Mouse (Mus musculus): ENCODE measurements at regions not wholly inside any gene's neighbourhood (a gene's known extent, or its start where the extent isn't known, plus 50 kb on each side); places are given as distances from the start of the nearest gene placed in this dataset.
A peak's percentile ranks its signal among the peaks of the same experiment; 100 is the strongest.

- DNase-seq (ENCODE audit: inconsistent ontology term) = no peak
These were observed 262.8 kb downstream of the Bcl11a start for GRCm38 (mm10) chr11:24340677-24341076.

GRCm38 (mm10) chr11:24341650-24342049 is 263.8 kb downstream of the Bcl11a start:
- DNase-seq (ENCODE audit: inconsistent ontology term) = no peak

GRCm38 (mm10) chr11:24342176-24342575 is 264.3 kb downstream of the Bcl11a start:
- DNase-seq (ENCODE audit: inconsistent ontology term) = no peak

GRCm38 (mm10) chr11:24342732-24343131 is 264.9 kb downstream of the Bcl11a start:
- no peak for DNase-seq (ENCODE audit: inconsistent ontology term)

- DNase-seq (ENCODE audit: inconsistent ontology term) = no peak
These were observed 269.4 kb downstream of the Bcl11a start for GRCm38 (mm10) chr11:24347225-24347624.

- DNase-seq (ENCODE audit: inconsistent ontology term) = no peak
These were observed 270.9 kb downstream of the Bcl11a start for GRCm38 (mm10) chr11:24348741-24349140.

- no peak for DNase-seq (ENCODE audit: inconsistent ontology term)
These were observed 272.2 kb downstream of the Bcl11a start for GRCm38 (mm10) chr11:24349967-24350643.

GRCm38 (mm10) chr11:24350839-24351238 is 273.0 kb downstream of the Bcl11a start:
- DNase-seq (ENCODE audit: inconsistent ontology term) = no peak

GRCm38 (mm10) chr11:24352071-24352470 is 274.2 kb downstream of the Bcl11a start:
- no peak for DNase-seq (ENCODE audit: inconsistent ontology term)

GRCm38 (mm10) chr11:24353056-24353455 is 275.2 kb downstream of the Bcl11a start:
- DNase-seq (ENCODE audit: inconsistent ontology term) = no peak

GRCm38 (mm10) chr11:24357388-24357787 is 279.5 kb downstream of the Bcl11a start:
- DNase-seq (ENCODE audit: inconsistent ontology term) = no peak

GRCm38 (mm10) chr11:24359086-24359485 is 281.2 kb downstream of the Bcl11a start:
- DNase-seq (ENCODE audit: inconsistent ontology term) = no peak

GRCm38 (mm10) chr11:24361998-24362687 is 284.3 kb downstream of the Bcl11a start:
- DNase-seq (ENCODE audit: inconsistent ontology term) = no peak

GRCm38 (mm10) chr11:24362688-24363035 is 284.8 kb downstream of the Bcl11a start:
- no peak for DNase-seq (ENCODE audit: inconsistent ontology term)

- peak; percentile 50 for DNase-seq (ENCODE audit: inconsistent ontology term)
These were observed 285.8 kb downstream of the Bcl11a start for GRCm38 (mm10) chr11:24363418-24364364.

- DNase-seq (ENCODE audit: inconsistent ontology term) = peak; percentile 86
These were observed 292.5 kb downstream of the Bcl11a start for GRCm38 (mm10) chr11:24370198-24370860.

- DNase-seq (ENCODE audit: inconsistent ontology term) = no peak
These were observed 293.2 kb downstream of the Bcl11a start for GRCm38 (mm10) chr11:24370861-24371686.

GRCm38 (mm10) chr11:24371687-24371950 is 293.8 kb downstream of the Bcl11a start:
- DNase-seq (ENCODE audit: inconsistent ontology term) = no peak

GRCm38 (mm10) chr11:24371963-24372362 is 294.1 kb downstream of the Bcl11a start:
- no peak for DNase-seq (ENCODE audit: inconsistent ontology term)

GRCm38 (mm10) chr11:24372616-24373015 is 294.8 kb downstream of the Bcl11a start:
- peak; percentile 27 for DNase-seq (ENCODE audit: inconsistent ontology term)

- peak; percentile 68 for DNase-seq (ENCODE audit: inconsistent ontology term)
These were observed 295.4 kb downstream of the Bcl11a start for GRCm38 (mm10) chr11:24373301-24373700.
